Mouse (Mus musculus): Measurements from ENCODE around the gene Gja4. TPM values are rescaled to one million over a fixed set of nuclear protein-coding genes. Genes with fewer than 3 reads are reported as not detected.

Gene Gja4
- polyA plus RNA-seq, 1 experiment = 15.4 TPM

DNA sequence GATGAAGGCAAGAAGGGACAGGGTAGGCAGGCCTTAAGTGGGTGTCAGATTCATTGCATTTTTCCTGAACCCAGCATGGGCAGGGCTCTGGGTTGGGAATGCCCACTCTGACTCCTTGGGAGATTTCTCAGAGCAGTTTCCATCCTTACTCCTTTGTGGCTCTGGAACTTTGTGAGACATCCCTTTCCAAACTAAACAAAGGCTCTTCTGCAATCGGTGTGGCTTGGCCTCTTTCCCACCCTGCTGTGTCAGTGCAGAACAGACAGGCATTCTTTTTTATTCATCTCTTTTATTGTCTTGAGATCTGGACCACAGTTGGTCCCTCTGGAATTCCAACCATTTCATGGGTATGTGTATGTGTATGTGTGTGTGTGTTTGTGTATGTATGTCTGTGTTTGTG, 38.8 kb upstream of the Gja4 start:
- H3K36me3 ChIP-seq (ENCODE audit: control insufficient read depth, insufficient read depth, low read length) = no peaks in the 10 kb centered on the region
- 82% methylated on average over 1 of the region's 1 CpGs for WGBS

DNA sequence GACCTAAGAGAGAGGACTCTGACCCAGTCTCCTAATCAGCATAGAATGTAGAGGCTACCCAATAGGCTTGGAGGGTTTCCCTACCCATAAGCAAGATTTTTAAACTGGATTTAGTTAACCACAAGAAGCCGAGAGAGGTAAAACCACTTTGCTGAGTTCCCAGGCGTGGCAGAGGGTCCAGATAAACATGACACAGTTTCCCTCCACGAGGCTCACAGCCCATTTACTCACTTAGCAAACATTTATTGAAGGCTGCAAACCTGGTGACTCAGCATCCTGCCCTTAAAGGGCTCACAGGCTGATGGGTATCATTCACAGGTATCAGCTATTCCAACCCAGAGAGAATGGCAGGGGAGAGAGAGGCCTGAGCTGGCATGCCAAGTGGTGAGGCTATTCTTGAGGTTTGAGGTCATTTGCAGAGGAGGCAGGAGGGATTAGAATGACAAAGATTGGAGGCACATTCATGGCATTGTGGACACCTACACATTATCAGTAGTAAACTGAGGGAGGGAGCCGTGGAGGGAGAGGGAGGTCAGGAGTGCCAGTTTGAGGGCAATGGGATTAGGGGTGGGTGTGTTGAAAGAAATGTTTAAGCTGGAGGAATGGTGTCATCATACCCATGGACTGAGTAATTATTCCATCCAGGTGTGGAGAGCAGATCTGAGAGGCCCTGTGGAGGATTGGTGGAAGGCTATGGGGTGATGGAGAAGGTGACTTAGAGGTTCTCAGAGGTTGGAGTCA, 35.9 kb upstream of the Gja4 start:
- H3K27ac ChIP-seq (ENCODE audit: insufficient read depth, low read length) = no peak overlapping the region
- no peak for TF ChIP-seq POLR2A (IDR thresholded peaks at IDR 0.05; ENCODE audit: low read depth, low read length)
- no peak for TF ChIP-seq CTCF (IDR thresholded peaks at IDR 0.05; ENCODE audit: extremely low read depth, insufficient read depth, insufficient read length, insufficient replicate concordance)
- no peaks in the 10 kb centered on the region for H3K27me3 ChIP-seq (ENCODE audit: control insufficient read depth, insufficient read depth, low read length)
- H3K36me3 ChIP-seq (ENCODE audit: control insufficient read depth, insufficient read depth, low read length) = no peaks in the 10 kb centered on the region
- 49% methylated on average over 4 of the region's 4 CpGs for WGBS
- no peaks in the 10 kb centered on the region for H3K4me1 ChIP-seq (ENCODE audit: control insufficient read depth, insufficient read depth, insufficient read length)
- no peak overlapping the region for H3K4me3 ChIP-seq (ENCODE audit: extremely low read depth, insufficient read depth, insufficient read length)
- DNase-seq (ENCODE audit: low read depth in 1 of 2, low spot score in 2 of 2) = no peak

More for the DNA sequence above, 38.8 kb upstream of the Gja4 start:
- DNase-seq (ENCODE audit: low read depth in 1 of 2, low spot score in 2 of 2) = no peak
- TF ChIP-seq POLR2A (IDR thresholded peaks at IDR 0.05; ENCODE audit: low read depth, low read length) = no peak
- no peak for TF ChIP-seq CTCF (IDR thresholded peaks at IDR 0.05; ENCODE audit: extremely low read depth, insufficient read depth, insufficient read length, insufficient replicate concordance)
- no peak overlapping the region for H3K27ac ChIP-seq (ENCODE audit: insufficient read depth, low read length)
- H3K27me3 ChIP-seq (ENCODE audit: control insufficient read depth, insufficient read depth, low read length) = no peaks in the 10 kb centered on the region
- H3K4me3 ChIP-seq (ENCODE audit: extremely low read depth, insufficient read depth, insufficient read length) = no peak overlapping the region
- no peaks in the 10 kb centered on the region for H3K4me1 ChIP-seq (ENCODE audit: control insufficient read depth, insufficient read depth, insufficient read length)

DNA sequence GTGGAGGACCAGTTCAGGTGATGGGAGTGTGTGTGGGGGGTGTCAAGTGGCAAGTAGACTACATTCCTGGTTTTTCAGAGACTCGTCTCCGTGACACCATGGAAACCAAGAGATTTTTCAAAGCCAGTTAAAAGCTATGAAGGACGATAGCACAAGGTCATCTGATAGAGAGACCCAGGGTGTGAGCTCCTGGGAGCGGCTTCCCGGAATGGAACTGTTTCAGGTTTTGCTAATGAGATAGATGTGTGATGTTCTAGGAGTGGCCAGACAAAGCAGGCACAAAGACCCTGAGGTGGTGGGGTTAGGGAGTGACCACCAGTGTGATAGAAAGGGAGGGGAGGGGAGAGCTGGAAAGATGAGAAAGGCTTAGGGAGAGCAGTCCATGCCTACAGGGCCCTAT, 31.2 kb upstream of the Gja4 start:
- no peaks in the 10 kb centered on the region for H3K36me3 ChIP-seq (ENCODE audit: control insufficient read depth, insufficient read depth, low read length)
- WGBS = 93% methylated on average over 5 of the region's 5 CpGs
- TF ChIP-seq CTCF (IDR thresholded peaks at IDR 0.05; ENCODE audit: extremely low read depth, insufficient read depth, insufficient read length, insufficient replicate concordance) = no peak
- no peak for TF ChIP-seq POLR2A (IDR thresholded peaks at IDR 0.05; ENCODE audit: low read depth, low read length)
- no peak for DNase-seq (ENCODE audit: low read depth in 1 of 2, low spot score in 2 of 2)
- no peak overlapping the region for H3K27ac ChIP-seq (ENCODE audit: insufficient read depth, low read length)
- no peak overlapping the region for H3K4me3 ChIP-seq (ENCODE audit: extremely low read depth, insufficient read depth, insufficient read length)
- H3K4me1 ChIP-seq (ENCODE audit: control insufficient read depth, insufficient read depth, insufficient read length) = no peaks in the 10 kb centered on the region
- H3K27me3 ChIP-seq (ENCODE audit: control insufficient read depth, insufficient read depth, low read length) = no peaks in the 10 kb centered on the region

DNA sequence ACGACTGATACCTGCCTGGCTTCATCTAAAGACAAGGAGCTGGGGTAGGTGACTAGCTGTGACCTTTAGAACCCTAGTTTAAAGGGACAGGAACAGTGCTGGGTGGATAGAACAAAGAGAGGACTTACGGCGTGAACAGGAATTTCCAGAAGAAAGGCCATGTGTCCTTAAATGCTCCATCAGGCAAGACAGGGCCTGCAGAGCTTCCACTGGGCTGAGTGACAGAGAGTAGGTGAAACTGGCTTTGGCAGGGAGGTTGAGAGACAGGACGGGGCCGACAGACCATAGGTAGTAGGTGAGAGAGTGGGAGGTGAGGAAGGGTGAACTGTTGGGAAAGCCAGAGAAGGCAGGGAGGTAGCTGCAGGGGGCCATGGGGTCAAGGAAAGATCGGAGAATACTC, 27.5 kb upstream of the Gja4 start:
- DNase-seq (ENCODE audit: low read depth in 1 of 2, low spot score in 2 of 2) = no peak
- H3K4me3 ChIP-seq (ENCODE audit: extremely low read depth, insufficient read depth, insufficient read length) = no peak overlapping the region
- H3K4me1 ChIP-seq (ENCODE audit: control insufficient read depth, insufficient read depth, insufficient read length) = no peaks in the 10 kb centered on the region
- H3K27me3 ChIP-seq (ENCODE audit: control insufficient read depth, insufficient read depth, low read length) = no peaks in the 10 kb centered on the region
- H3K36me3 ChIP-seq (ENCODE audit: control insufficient read depth, insufficient read depth, low read length) = no peaks in the 10 kb centered on the region
- WGBS = 77% methylated on average over 6 of the region's 6 CpGs
- H3K27ac ChIP-seq (ENCODE audit: insufficient read depth, low read length) = no peak overlapping the region
- no peak for TF ChIP-seq CTCF (IDR thresholded peaks at IDR 0.05; ENCODE audit: extremely low read depth, insufficient read depth, insufficient read length, insufficient replicate concordance)
- no peak for TF ChIP-seq POLR2A (IDR thresholded peaks at IDR 0.05; ENCODE audit: low read depth, low read length)

DNA sequence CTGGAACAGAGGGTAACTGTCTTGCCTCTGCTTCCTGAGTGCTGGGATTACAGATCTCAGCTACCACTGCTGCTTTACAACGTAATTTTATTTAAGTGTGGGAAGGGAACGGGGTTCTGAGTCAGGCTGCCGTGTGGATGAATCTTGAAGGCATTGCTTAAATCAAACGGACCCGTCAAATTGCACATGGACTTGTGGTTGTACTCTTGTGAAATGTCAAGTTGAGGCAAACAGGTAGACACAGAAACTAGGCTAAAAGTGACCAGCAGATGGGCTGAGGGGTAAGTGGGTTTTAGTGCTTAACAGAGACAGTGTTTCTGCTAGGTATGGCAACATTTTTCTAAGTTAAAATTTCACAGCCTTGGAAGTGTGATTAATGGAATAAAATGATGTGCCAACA, 23.8 kb upstream of the Gja4 start:
- WGBS = 87% methylated on average over 5 of the region's 5 CpGs
- no peak for TF ChIP-seq POLR2A (IDR thresholded peaks at IDR 0.05; ENCODE audit: low read depth, low read length)
- TF ChIP-seq CTCF (IDR thresholded peaks at IDR 0.05; ENCODE audit: extremely low read depth, insufficient read depth, insufficient read length, insufficient replicate concordance) = no peak
- H3K27me3 ChIP-seq (ENCODE audit: control insufficient read depth, insufficient read depth, low read length) = no peaks in the 10 kb centered on the region

DNA sequence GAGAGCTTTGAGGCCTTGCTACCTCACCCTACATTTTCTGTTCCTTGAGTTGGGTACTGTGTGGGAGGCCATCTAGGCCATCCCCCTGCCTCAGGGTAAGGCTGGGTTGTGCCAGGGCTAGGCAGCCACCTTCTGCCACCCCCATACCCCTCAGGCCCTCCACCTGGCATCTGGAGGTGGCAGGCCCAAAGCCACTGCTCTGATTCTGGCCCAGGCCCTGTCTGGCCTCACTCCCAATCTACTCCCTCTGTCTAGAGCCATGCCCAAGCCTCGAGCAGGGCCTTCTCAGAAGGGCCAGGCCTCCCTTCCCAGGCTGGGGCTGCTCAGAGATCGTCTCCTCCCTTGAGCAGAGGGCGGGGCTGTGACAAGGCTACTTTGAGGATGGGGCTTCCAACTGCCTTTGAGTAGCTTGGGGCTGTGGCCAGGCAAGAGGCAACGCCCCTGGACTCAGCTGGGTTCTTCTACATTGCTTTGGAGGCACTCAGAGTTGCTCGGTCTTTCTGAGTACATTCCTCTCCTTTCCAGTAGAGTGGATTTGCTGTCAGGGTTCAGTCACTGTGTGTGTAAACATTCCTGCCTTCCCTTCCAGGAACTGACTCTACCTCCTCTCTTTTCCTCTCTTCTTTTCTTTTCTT, 21.1 kb upstream of the Gja4 start:
- Histone ChIP-seq H3K27ac (ENCODE audit: insufficient read depth, low read length) (no peak overlapping the region), H3K36me3 (ENCODE audit: control insufficient read depth, insufficient read depth, low read length) (no peaks in the 10 kb centered on the region), H3K27me3 (ENCODE audit: control insufficient read depth, insufficient read depth, low read length) (no peaks in the 10 kb centered on the region), H3K4me1 (ENCODE audit: control insufficient read depth, insufficient read depth, insufficient read length) (no peaks in the 10 kb centered on the region), H3K4me3 (ENCODE audit: extremely low read depth, insufficient read depth, insufficient read length) (no peak overlapping the region)
- WGBS = 86% methylated on average over 5 of the region's 5 CpGs
- TF ChIP-seq POLR2A (IDR thresholded peaks at IDR 0.05; ENCODE audit: low read depth, low read length) (no peak), CTCF (IDR thresholded peaks at IDR 0.05; ENCODE audit: extremely low read depth, insufficient read depth, insufficient read length, insufficient replicate concordance) (no peak)
- DNase-seq (ENCODE audit: low read depth in 1 of 2, low spot score in 2 of 2) = no peak

More for the DNA sequence above, 23.8 kb upstream of the Gja4 start:
- DNase-seq (ENCODE audit: low read depth in 1 of 2, low spot score in 2 of 2) = no peak
- Histone ChIP-seq H3K4me1 (ENCODE audit: control insufficient read depth, insufficient read depth, insufficient read length) (no peaks in the 10 kb centered on the region), H3K4me3 (ENCODE audit: extremely low read depth, insufficient read depth, insufficient read length) (no peak overlapping the region), H3K27ac (ENCODE audit: insufficient read depth, low read length) (no peak overlapping the region), H3K36me3 (ENCODE audit: control insufficient read depth, insufficient read depth, low read length) (no peaks in the 10 kb centered on the region)

DNA sequence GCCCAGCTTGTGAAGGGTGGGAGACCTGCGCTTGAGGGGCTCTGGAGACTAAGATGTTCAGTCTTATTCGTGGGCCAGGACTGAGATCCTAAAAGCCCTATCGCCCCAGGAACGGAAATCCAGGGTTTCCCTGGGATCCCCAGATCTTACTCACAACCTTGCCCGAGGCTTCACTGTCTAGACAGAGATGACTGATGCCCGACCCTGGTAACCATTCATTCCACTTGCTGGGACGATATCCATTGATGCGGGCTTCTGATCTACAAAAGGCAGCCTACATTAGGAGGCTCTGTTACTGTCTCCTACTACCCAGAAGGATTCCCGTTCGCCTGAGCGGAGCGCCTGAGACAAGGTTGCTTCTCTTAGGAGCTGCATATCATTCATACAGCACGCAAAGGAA, 17.3 kb upstream of the Gja4 start:
- no peaks in the 10 kb centered on the region for H3K27me3 ChIP-seq (ENCODE audit: control insufficient read depth, insufficient read depth, low read length)
- DNase-seq (ENCODE audit: low read depth in 1 of 2, low spot score in 2 of 2) = no peak
- no peaks in the 10 kb centered on the region for H3K36me3 ChIP-seq (ENCODE audit: control insufficient read depth, insufficient read depth, low read length)
- no peak overlapping the region for H3K4me3 ChIP-seq (ENCODE audit: extremely low read depth, insufficient read depth, insufficient read length)
- H3K27ac ChIP-seq (ENCODE audit: insufficient read depth, low read length) = no peak overlapping the region
- H3K4me1 ChIP-seq (ENCODE audit: control insufficient read depth, insufficient read depth, insufficient read length) = no peaks in the 10 kb centered on the region
- TF ChIP-seq POLR2A (IDR thresholded peaks at IDR 0.05; ENCODE audit: low read depth, low read length) (no peak), CTCF (IDR thresholded peaks at IDR 0.05; ENCODE audit: extremely low read depth, insufficient read depth, insufficient read length, insufficient replicate concordance) (no peak)
- 85% methylated on average over 13 of the region's 13 CpGs for WGBS

Measured in spleen, adult 2 months (tissue).